ENCODE assay signal across 18 mouse cellular contexts in genomic region chr9:15240006-15240405, GRCm38 (mm10). TPM values are rescaled to one million over a fixed set of nuclear protein-coding genes. Genes with fewer than 3 reads are reported as not detected.
DNase-seq lines count a peak whose midpoint lies in the region; ATAC-seq lines count a peak whose summit lies in the region.
"Had no signal": no experiment of that assay in that cellular context is flagged by ENCODE, and none has a peak within 500 bp of the region (broad histone marks: within the 10 kb centered on the region; RNA-seq: fewer than 3 reads in every experiment).

No protein-coding gene starts in this region.

- H3K27ac ChIP-seq in hindbrain, embryonic 13.5 days = no peak overlapping the region
- H3K27ac ChIP-seq in hindbrain, embryonic 11.5 days (ENCODE audit: low read depth, low read length) = no peak overlapping the region
- no peak overlapping the region for H3K27ac ChIP-seq in midbrain, embryonic 16.5 days (ENCODE audit: low read length)
- H3K27ac ChIP-seq: liver, embryonic 14.5 days had no signal

- H3K27me3 ChIP-seq in hindbrain, embryonic 13.5 days = peaks cover 18% of the 10 kb centered on the region; the same call in 1 of the 2 replicates
- H3K27me3 ChIP-seq in hindbrain, embryonic 11.5 days (ENCODE audit: control insufficient read depth, insufficient read depth, low read length) = no peaks in the 10 kb centered on the region; the same call in 1 of the 2 replicates
- no peaks in the 10 kb centered on the region for H3K27me3 ChIP-seq in midbrain, embryonic 16.5 days (ENCODE audit: control insufficient read depth, insufficient read depth, low read depth, low read length)
- H3K27me3 ChIP-seq: Patski had no signal

- peak overlapping the region; percentile 78 for H3K4me2 ChIP-seq in hindbrain, embryonic 13.5 days
- no peak overlapping the region for H3K4me2 ChIP-seq in hindbrain, embryonic 11.5 days (replicated peaks; ENCODE audit: low read depth, low read length)
- peak overlapping the region; percentile 76; the same call in 1 of the 2 replicates for H3K4me2 ChIP-seq in midbrain, embryonic 16.5 days (ENCODE audit: low read length)

- H3K4me1 ChIP-seq in hindbrain, embryonic 13.5 days (replicated peaks) = peaks cover 21% of the 10 kb centered on the region
- H3K4me1 ChIP-seq in hindbrain, embryonic 11.5 days (replicated peaks; ENCODE audit: control insufficient read depth, insufficient read depth, low read length) = no peaks in the 10 kb centered on the region
- peaks cover 6% of the 10 kb centered on the region for H3K4me1 ChIP-seq in midbrain, embryonic 16.5 days (ENCODE audit: control insufficient read depth, insufficient read depth, low read length)

- WGBS in hindbrain, embryonic 13.5 days = 93% methylated on average over 6 of the region's 6 CpGs
- WGBS in hindbrain, embryonic 11.5 days = 93% methylated on average over 6 of the region's 6 CpGs
- 94% methylated on average over 6 of the region's 6 CpGs for WGBS in midbrain, embryonic 16.5 days

- no peak for DNase-seq in hindbrain, embryonic 11.5 days (ENCODE audit: low spot score)
- DNase-seq in testis, postnatal 10 days (ENCODE audit: low spot score) = peak; percentile 19
- DNase-seq in testis, postnatal 14 days (ENCODE audit: low spot score) = no peak
- no peak for DNase-seq in layer of hippocampus, adult 9-11 months
- no peak for DNase-seq in layer of hippocampus, adult 11-12 months (ENCODE audit: low spot score)
- DNase-seq: adrenal gland, adult 2 months; cerebellum, postnatal 36 days; gastrocnemius, adult 2 months; lung, postnatal 36 days; retina, postnatal 1 day; thymus, postnatal 14 days had no signal

- H3K9ac ChIP-seq in hindbrain, embryonic 13.5 days = peak overlapping the region; percentile 11; the same call in 1 of the 2 replicates
- H3K9ac ChIP-seq in hindbrain, embryonic 11.5 days (ENCODE audit: low read depth, low read length) = no peak overlapping the region
- H3K9ac ChIP-seq in midbrain, embryonic 16.5 days (ENCODE audit: low read depth, low read length) = no peak overlapping the region
- H3K9ac ChIP-seq: liver, embryonic 14.5 days had no signal

- no peak overlapping the region for H3K4me3 ChIP-seq in hindbrain, embryonic 13.5 days
- no peak overlapping the region for H3K4me3 ChIP-seq in hindbrain, embryonic 11.5 days (ENCODE audit: low read depth, low read length)
- H3K4me3 ChIP-seq in midbrain, embryonic 16.5 days (ENCODE audit: low read depth, low read length) = no peak overlapping the region
- H3K4me3 ChIP-seq: myocyte had no signal

- ATAC-seq in hindbrain, embryonic 13.5 days (ENCODE audit: low FRiP score) = no peak
- ATAC-seq in hindbrain, embryonic 11.5 days (ENCODE audit: low FRiP score) = no peak
- ATAC-seq in midbrain, embryonic 16.5 days = no peak
- ATAC-seq: CD4-positive, CD25-positive, alpha-beta regulatory T cell, adult 4 months; Patski had no signal

- H3K36me3 ChIP-seq in hindbrain, embryonic 13.5 days = no peaks in the 10 kb centered on the region
- no peaks in the 10 kb centered on the region for H3K36me3 ChIP-seq in hindbrain, embryonic 11.5 days (ENCODE audit: control insufficient read depth, insufficient read depth, low read length)
- H3K36me3 ChIP-seq in midbrain, embryonic 16.5 days (ENCODE audit: control insufficient read depth, insufficient read depth, low read length) = no peaks in the 10 kb centered on the region

- no peaks in the 10 kb centered on the region for H3K9me3 ChIP-seq in hindbrain, embryonic 13.5 days
- H3K9me3 ChIP-seq in hindbrain, embryonic 11.5 days (ENCODE audit: control insufficient read depth, low read length) = no peaks in the 10 kb centered on the region
- no peaks in the 10 kb centered on the region for H3K9me3 ChIP-seq in midbrain, embryonic 16.5 days (replicated peaks; ENCODE audit: control insufficient read depth, low read length, poor library complexity, severe bottlenecking)

RNA-seq across cellular contexts. Expression of gene Vstm5, which starts 1.2 kb away (rescaled TPM):
- polyA plus RNA-seq in hindbrain, embryonic 13.5 days (2015; fragmentation: Nextera tagmentation; extraction: Ambion mirVana) = 15.8 and 17.0 TPM in 2 replicates
- 1.8 and 2.1 TPM in 2 replicates for polyA plus RNA-seq in hindbrain, embryonic 11.5 days (2014; fragmentation: Nextera tagmentation; extraction: Ambion mirVana)
- polyA plus RNA-seq in midbrain, embryonic 16.5 days (2015; fragmentation: Nextera tagmentation; extraction: Ambion mirVana) = 22.0 and 29.5 TPM in 2 replicates
- polyA plus RNA-seq: erythroblast, embryonic 14.5 days; myocyte had no signal

RNA-seq across cellular contexts. Expression of gene Med17, which starts 39.7 kb away (rescaled TPM):
- polyA plus RNA-seq in hindbrain, embryonic 13.5 days (2015; fragmentation: Nextera tagmentation; extraction: Ambion mirVana) = 34.1 and 34.9 TPM in 2 replicates
- polyA plus RNA-seq in hindbrain, embryonic 11.5 days (2014; fragmentation: Nextera tagmentation; extraction: Ambion mirVana) = 37.3 and 41.2 TPM in 2 replicates
- polyA plus RNA-seq in midbrain, embryonic 16.5 days (2015; fragmentation: Nextera tagmentation; extraction: Ambion mirVana) = 29.1 and 29.7 TPM in 2 replicates
